Mouse (Mus musculus): ENCODE results near the gene Ina. TPM values are rescaled to one million over a fixed set of nuclear protein-coding genes. Genes with fewer than 3 reads are reported as not detected.
"Not testable (repeated sequence)": the region's sequence is repeated elsewhere in the genome, so short reads cannot be mapped to it uniquely, and the experiment has no call there.

The Ina gene
- polyA plus RNA-seq, 1 experiment from 2014 or later, result 642 TPM

DNA sequence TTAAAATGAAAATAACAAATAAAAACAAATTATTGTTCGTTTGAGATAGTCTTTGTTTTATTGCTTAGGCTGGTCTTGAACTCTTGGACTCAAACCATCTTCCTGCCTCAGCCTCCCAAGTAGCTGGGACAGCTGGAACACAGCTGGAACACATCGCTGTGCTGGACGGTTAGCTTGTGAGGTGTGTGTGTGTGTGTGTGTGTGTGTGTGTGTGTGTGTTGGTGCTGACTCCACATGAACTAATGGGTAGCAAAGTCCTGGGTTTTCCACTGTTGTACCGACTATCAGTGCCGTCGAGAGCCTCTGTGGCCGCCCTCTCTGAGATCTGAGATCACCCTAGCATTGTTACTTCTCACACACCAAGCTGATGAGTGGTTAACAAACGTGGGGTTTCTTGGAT, 38.5 kb upstream of the Ina start:
- Histone ChIP-seq H3K27ac (no peak overlapping the region), H3K9ac (no peak overlapping the region), H3K4me2 (replicated peaks) (no peak overlapping the region), H3K27me3 (replicated peaks) (no peaks in the 10 kb centered on the region), H3K4me3 (no peak overlapping the region), H3K4me1 (peaks cover 12% of the 10 kb centered on the region), H3K36me3 (no peaks in the 10 kb centered on the region), H3K9me3 (no peaks in the 10 kb centered on the region)
- no peak for ATAC-seq (ENCODE audit: low FRiP score, low read depth)
- 84% methylated on average over 8 of the region's 8 CpGs for WGBS

DNA sequence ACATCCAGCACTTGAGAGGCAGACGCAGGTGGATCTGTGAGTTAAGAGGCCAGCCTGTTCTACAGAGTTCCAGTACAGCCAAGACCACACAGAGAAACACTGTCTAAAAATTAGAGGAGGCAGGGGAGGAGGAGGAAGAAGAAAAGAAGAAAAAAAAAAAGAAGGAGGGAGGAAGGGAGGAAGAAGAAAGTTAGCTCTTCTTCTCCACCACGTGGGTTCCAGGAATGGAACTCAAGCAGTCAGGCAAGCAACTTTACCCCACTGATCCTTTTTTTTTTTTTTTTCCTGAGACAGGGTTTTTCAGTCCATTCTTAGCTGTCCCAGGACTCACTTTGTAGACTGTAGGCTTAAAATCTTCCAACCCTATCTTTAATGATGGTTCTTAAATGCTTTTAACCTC, 37.8 kb upstream of the Ina start:
- no peaks in the 10 kb centered on the region for H3K36me3 ChIP-seq
- no peak for ATAC-seq (ENCODE audit: low FRiP score, low read depth)
- 79% methylated on average over 2 of the region's 2 CpGs for WGBS
- no peak overlapping the region for H3K27ac ChIP-seq
- no peak overlapping the region for H3K9ac ChIP-seq
- no peaks in the 10 kb centered on the region for H3K9me3 ChIP-seq
- no peak overlapping the region for H3K4me2 ChIP-seq (replicated peaks)
- no peak overlapping the region for H3K4me3 ChIP-seq
- H3K4me1 ChIP-seq, result peaks cover 5% of the 10 kb centered on the region
- H3K27me3 ChIP-seq (replicated peaks), result no peaks in the 10 kb centered on the region

GRCm38 (mm10) chr19:46977460-46977859, 37.0 kb upstream of the Ina start:
- Histone ChIP-seq H3K9ac (no peak overlapping the region), H3K27ac (no peak overlapping the region), H3K4me1 (no peaks in the 10 kb centered on the region), H3K4me2 (replicated peaks) (no peak overlapping the region), H3K36me3 (no peaks in the 10 kb centered on the region), H3K9me3 (no peaks in the 10 kb centered on the region), H3K4me3 (no peak overlapping the region), H3K27me3 (replicated peaks) (no peaks in the 10 kb centered on the region; the same call in 1 of the 2 replicates)
- 40% methylated on average over 6 of the region's 6 CpGs for WGBS
- no peak for ATAC-seq (ENCODE audit: low FRiP score, low read depth)

GRCm38 (mm10) chr19:46978069-46978468, 36.4 kb upstream of the Ina start:
- H3K27ac ChIP-seq; H3K36me3 ChIP-seq; H3K9me3 ChIP-seq; H3K27me3 ChIP-seq (replicated peaks); H3K9ac ChIP-seq; H3K4me2 ChIP-seq (replicated peaks); H3K4me3 ChIP-seq; H3K4me1 ChIP-seq; ATAC-seq (ENCODE audit: low FRiP score, low read depth): not testable (repeated sequence)
- 92% methylated on average over 3 of the region's 3 CpGs for WGBS

DNA sequence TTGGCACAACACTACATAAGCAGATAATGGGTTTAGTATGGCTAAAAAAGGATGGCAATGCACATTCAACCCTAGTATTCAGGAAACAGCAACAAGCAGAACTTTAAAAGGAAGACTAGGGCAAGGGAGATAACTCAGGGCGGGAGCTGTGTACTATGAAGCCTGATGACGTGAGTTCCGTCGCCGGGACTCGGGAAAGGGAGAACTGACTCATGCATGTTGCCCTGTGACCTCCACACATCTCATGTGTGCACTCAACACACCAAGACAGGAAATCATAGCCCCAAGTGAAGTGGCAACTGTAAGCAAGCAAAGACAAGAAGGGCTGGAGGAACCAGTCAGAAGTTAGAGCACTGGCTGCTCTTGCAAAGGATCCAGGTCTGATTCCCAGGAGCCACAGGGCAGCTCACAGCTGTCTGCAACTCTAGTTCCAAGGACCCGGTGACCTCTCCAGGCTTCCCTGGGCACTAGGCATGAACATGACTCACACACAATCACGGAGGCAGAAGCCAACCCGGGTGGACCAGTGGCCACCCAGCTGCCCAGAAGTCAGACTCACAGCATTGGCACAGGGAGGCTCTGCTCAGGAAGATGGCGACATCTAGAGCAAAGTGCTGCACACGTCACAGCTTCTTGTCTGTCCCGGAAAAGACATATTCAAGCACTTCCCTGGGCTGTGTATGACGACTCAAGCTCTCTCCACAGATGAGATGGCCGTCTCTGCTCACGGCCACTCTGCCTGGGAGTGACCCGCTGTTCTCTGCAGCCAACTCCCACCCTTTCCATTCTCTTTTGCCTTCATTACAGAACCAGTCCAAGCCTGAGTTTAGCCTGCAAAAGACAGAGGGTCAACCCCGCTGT, 35.3 kb upstream of the Ina start:
- Histone ChIP-seq H3K4me1 (no peaks in the 10 kb centered on the region), H3K9ac (no peak overlapping the region), H3K4me3 (no peak overlapping the region), H3K4me2 (replicated peaks) (no peak overlapping the region), H3K36me3 (no peaks in the 10 kb centered on the region), H3K27me3 (replicated peaks) (no peaks in the 10 kb centered on the region; the same call in 1 of the 2 replicates), H3K27ac (no peak overlapping the region), H3K9me3 (no peaks in the 10 kb centered on the region)
- 88% methylated on average over 17 of the region's 17 CpGs for WGBS
- ATAC-seq (ENCODE audit: low FRiP score, low read depth), result no peak

- H3K9me3 ChIP-seq, result no peaks in the 10 kb centered on the region
- no peak overlapping the region for H3K9ac ChIP-seq
- no peaks in the 10 kb centered on the region for H3K4me1 ChIP-seq
- H3K27ac ChIP-seq, result no peak overlapping the region
- no peaks in the 10 kb centered on the region for H3K36me3 ChIP-seq
- WGBS, result 78% methylated on average over 3 of the region's 3 CpGs
- H3K4me2 ChIP-seq (replicated peaks), result no peak overlapping the region
- H3K27me3 ChIP-seq (replicated peaks), result no peaks in the 10 kb centered on the region; the same call in 1 of the 2 replicates
- no peak overlapping the region for H3K4me3 ChIP-seq
- no peak for ATAC-seq (ENCODE audit: low FRiP score, low read depth)
These were observed 34.8 kb upstream of the Ina start for GRCm38 (mm10) chr19:46979781-46980105.

- no peak overlapping the region for H3K4me2 ChIP-seq (replicated peaks)
- ATAC-seq (ENCODE audit: low FRiP score, low read depth), result no peak
- H3K27me3 ChIP-seq (replicated peaks), result no peaks in the 10 kb centered on the region; the same call in 1 of the 2 replicates
- H3K36me3 ChIP-seq, result no peaks in the 10 kb centered on the region
- 32% methylated on average over 6 of the region's 6 CpGs for WGBS
- H3K9ac ChIP-seq, result no peak overlapping the region
- no peak overlapping the region for H3K4me3 ChIP-seq
- H3K27ac ChIP-seq, result no peak overlapping the region
- no peaks in the 10 kb centered on the region for H3K9me3 ChIP-seq
- H3K4me1 ChIP-seq, result no peaks in the 10 kb centered on the region
These were observed 33.0 kb upstream of the Ina start for GRCm38 (mm10) chr19:46981462-46981861.

GRCm38 (mm10) chr19:46983352-46983965, 31.0 kb upstream of the Ina start:
- Histone ChIP-seq H3K4me3 (no peak overlapping the region), H3K27ac (no peak overlapping the region), H3K4me2 (replicated peaks) (no peak overlapping the region), H3K27me3 (replicated peaks) (no peaks in the 10 kb centered on the region; the same call in 1 of the 2 replicates), H3K36me3 (no peaks in the 10 kb centered on the region), H3K9me3 (no peaks in the 10 kb centered on the region), H3K9ac (no peak overlapping the region), H3K4me1 (0 out of 2 replicates have a peak, but pooled peaks cover 1% of the 10 kb centered on the region)
- ATAC-seq (ENCODE audit: low FRiP score, low read depth), result no peak
- 64% methylated on average over 14 of the region's 14 CpGs for WGBS

DNA sequence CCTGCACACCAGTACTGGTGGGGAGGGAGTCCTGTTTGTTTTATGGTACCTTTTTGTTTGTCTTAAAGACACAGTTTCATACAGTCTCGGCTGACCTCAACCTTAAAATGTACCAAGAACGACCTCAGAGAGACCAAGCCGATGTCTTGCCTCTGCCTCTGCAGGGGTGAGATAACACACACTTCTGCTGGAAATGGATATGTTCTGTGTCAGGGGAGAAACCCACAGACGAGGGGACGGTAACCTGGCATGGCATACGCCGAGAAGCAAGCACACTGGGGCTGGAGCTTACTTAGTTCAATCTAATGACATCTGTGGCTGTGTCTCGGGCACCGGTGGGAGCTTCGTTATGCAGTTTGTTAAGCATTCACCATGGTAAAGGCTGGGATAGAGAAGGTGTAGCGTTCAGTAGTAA, 30.5 kb upstream of the Ina start:
- H3K4me1 ChIP-seq, result 0 out of 2 replicates have a peak, but pooled peaks cover 3% of the 10 kb centered on the region
- no peaks in the 10 kb centered on the region; the same call in 1 of the 2 replicates for H3K27me3 ChIP-seq (replicated peaks)
- no peak overlapping the region for H3K4me3 ChIP-seq
- H3K36me3 ChIP-seq, result no peaks in the 10 kb centered on the region
- WGBS, result 60% methylated on average over 11 of the region's 11 CpGs
- ATAC-seq (ENCODE audit: low FRiP score, low read depth), result no peak
- H3K9ac ChIP-seq, result no peak overlapping the region
- no peak overlapping the region for H3K4me2 ChIP-seq (replicated peaks)
- H3K9me3 ChIP-seq, result no peaks in the 10 kb centered on the region
- no peak overlapping the region for H3K27ac ChIP-seq

DNA sequence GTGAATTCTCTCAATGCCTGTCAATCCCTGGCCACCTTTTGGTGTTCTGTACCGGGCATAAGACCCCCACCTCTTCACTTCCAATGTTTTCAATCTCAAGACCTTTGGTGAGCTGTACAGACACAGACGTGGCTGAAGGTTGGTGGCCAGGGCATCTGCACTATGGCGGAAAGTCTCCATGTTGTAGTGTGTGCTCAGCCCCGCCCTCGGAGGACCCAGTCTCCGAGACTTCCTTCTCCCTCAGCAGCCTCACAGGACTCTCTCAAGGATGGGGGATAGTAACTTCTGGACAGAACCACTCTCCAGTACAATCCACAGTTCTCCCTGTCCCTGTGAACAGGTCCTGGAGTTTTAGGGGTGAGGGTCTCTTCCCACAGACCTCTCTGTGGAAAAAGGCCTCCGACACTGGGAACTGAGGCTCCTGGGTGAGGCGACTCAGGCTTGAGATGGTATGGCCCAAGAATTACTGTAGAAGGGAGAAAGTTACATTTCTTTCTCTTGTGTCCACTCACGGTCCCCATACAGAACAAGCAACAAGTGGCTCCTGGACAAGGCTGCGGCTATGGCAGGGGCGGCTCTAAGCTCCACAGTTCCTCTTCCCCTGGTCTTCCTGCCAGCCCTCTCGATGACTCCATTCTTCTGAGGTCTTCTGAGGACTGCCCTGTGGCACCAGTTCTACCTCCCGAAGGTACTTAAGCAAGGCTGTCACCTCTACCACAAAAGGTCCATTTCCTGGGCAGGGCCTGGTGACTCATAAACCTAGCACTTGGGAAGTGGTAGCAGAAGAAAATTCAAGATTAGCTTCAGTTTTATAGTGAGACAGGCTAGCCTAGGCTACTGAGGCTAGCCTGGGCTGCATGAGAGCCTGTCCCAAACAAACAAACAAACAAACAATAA, 29.5 kb upstream of the Ina start:
- Histone ChIP-seq H3K9me3 (no peaks in the 10 kb centered on the region), H3K4me3 (no peak overlapping the region), H3K36me3 (no peaks in the 10 kb centered on the region), H3K9ac (no peak overlapping the region), H3K27ac (no peak overlapping the region), H3K4me1 (0 out of 2 replicates have a peak, but pooled peaks cover 3% of the 10 kb centered on the region), H3K4me2 (replicated peaks) (no peak overlapping the region), H3K27me3 (replicated peaks) (no peaks in the 10 kb centered on the region; the same call in 1 of the 2 replicates)
- ATAC-seq (ENCODE audit: low FRiP score, low read depth), result no peak
- 88% methylated on average over 13 of the region's 13 CpGs for WGBS

DNA sequence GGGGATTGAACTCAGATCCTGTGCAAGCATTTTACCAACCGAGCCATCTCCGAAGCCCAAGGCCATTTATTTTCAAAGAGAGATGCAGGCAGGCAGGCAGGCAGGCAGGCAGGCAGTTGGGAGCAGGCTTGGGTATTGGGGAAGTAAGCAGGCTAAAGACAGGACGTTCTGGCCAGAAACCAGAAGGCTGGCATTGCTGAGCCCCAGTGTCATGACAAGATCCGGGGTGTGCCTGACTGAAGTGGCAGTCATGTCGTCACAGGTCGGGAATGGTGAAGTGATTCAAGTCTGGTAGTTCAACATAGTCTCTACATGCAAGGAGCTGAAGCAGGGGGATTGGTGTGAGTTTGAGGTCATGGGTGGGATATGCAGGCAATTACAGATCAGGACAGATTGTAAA, 26.9 kb upstream of the Ina start:
- Histone ChIP-seq H3K4me2 (replicated peaks) (no peak overlapping the region), H3K36me3 (no peaks in the 10 kb centered on the region), H3K27ac (no peak overlapping the region), H3K9me3 (no peaks in the 10 kb centered on the region), H3K4me3 (no peak overlapping the region), H3K9ac (no peak overlapping the region), H3K4me1 (0 out of 2 replicates have a peak, but pooled peaks cover 3% of the 10 kb centered on the region), H3K27me3 (replicated peaks) (no peaks in the 10 kb centered on the region)
- ATAC-seq (ENCODE audit: low FRiP score, low read depth), result no peak
- WGBS, result 88% methylated on average over 6 of the region's 6 CpGs
